Comparison of ENCODE assay signal across 14 mouse cellular contexts in genomic region chr11:90231631-90232030, GRCm38 (mm10). TPM values are rescaled to one million over a fixed set of nuclear protein-coding genes. Genes with fewer than 3 reads are reported as not detected.
DNase-seq lines count a peak whose midpoint lies in the region; ATAC-seq and TF ChIP-seq lines count a peak whose summit lies in the region.
"Had no signal": no experiment of that assay in that cellular context is flagged by ENCODE, and none has a peak within 500 bp of the region (broad histone marks: within the 10 kb centered on the region; RNA-seq: fewer than 3 reads in every experiment).

No protein-coding gene starts in this region.

- H3K4me1 ChIP-seq in heart, adult 2 months (ENCODE audit: control insufficient read depth, insufficient read depth, low read length) = peaks cover 4% of the 10 kb centered on the region
- peaks cover 4% of the 10 kb centered on the region for H3K4me1 ChIP-seq in hindbrain, embryonic 16.5 days (ENCODE audit: control insufficient read depth, insufficient read depth, low read depth, low read length)

- TF ChIP-seq EP300 in heart, adult 2 months (IDR thresholded peaks at IDR 0.05; ENCODE audit: insufficient read depth, low read depth, low read length) = no peak

- intact Hi-C loops in heart, adult 2 months (cut with DNase I) = loop anchor here (5.0 kb wide), 1 partner anchor 44 kb away; the partner anchor contains the start of gene Gm45716
- intact Hi-C loops in heart, postnatal 36 days (cut with DNase I) = no loop called here

- no peaks in the 10 kb centered on the region for H3K27me3 ChIP-seq in heart, adult 2 months (ENCODE audit: control insufficient read depth, insufficient read depth, low read length)
- H3K27me3 ChIP-seq in hindbrain, embryonic 16.5 days (replicated peaks; ENCODE audit: control insufficient read depth, insufficient read depth, low read length) = no peaks in the 10 kb centered on the region
- H3K27me3 ChIP-seq: liver, embryonic 13.5 days had no signal

- H3K9me3 ChIP-seq in hindbrain, embryonic 16.5 days (ENCODE audit: control insufficient read depth, low read length) = no peaks in the 10 kb centered on the region
- H3K9me3 ChIP-seq: liver, embryonic 13.5 days; megakaryocyte, embryonic 14.5 days had no signal

- DNase-seq in heart, adult 2 months = no peak
- no peak for DNase-seq in heart, postnatal 36 days
- DNase-seq in layer of hippocampus, adult 2 months (ENCODE audit: low spot score in 2 of 2) = no peak
- DNase-seq in layer of hippocampus, adult 9-10 months (ENCODE audit: low spot score) = no peak
- DNase-seq in 3T3-L1 (ENCODE audit: low read depth, low spot score) = peak; percentile 54
- no peak for DNase-seq in embryo, embryonic 11 days
- DNase-seq: adrenal gland, adult 8-10 months; cerebellum, adult 2 months; liver, embryonic 13.5 days; right cerebral cortex, postnatal 25 days; thymus, adult 18-20 months had no signal

- TF ChIP-seq CTCF in heart, adult 2 months (IDR thresholded peaks at IDR 0.05) = no peak
- no peak for TF ChIP-seq CTCF in layer of hippocampus, adult 2 months (conservative IDR thresholded peaks at IDR 0.05)

- peak overlapping the region; percentile 69 for H3K27ac ChIP-seq in heart, adult 2 months
- H3K27ac ChIP-seq in layer of hippocampus, adult 2 months = peak overlapping the region; percentile 92
- H3K27ac ChIP-seq in hindbrain, embryonic 16.5 days (ENCODE audit: low read depth, low read length) = no peak overlapping the region
- H3K27ac ChIP-seq: liver, embryonic 13.5 days had no signal

- H3K36me3 ChIP-seq in heart, adult 2 months (ENCODE audit: control insufficient read depth, insufficient read depth, low read length) = no peaks in the 10 kb centered on the region
- no peaks in the 10 kb centered on the region for H3K36me3 ChIP-seq in hindbrain, embryonic 16.5 days (ENCODE audit: control insufficient read depth, insufficient read depth, low read length)
- H3K36me3 ChIP-seq: liver, embryonic 13.5 days had no signal

- WGBS in heart, adult 2 months = 28% methylated on average over 2 of the region's 2 CpGs
- WGBS in hindbrain, embryonic 16.5 days = 69% methylated on average over 2 of the region's 2 CpGs

- no peak overlapping the region for H3K4me3 ChIP-seq in heart, adult 2 months
- H3K4me3 ChIP-seq in layer of hippocampus, adult 2 months = no peak overlapping the region
- no peak overlapping the region for H3K4me3 ChIP-seq in hindbrain, embryonic 16.5 days (ENCODE audit: low read length)
- H3K4me3 ChIP-seq: liver, embryonic 13.5 days; megakaryocyte, embryonic 14.5 days had no signal

- H3K4me2 ChIP-seq in hindbrain, embryonic 16.5 days (ENCODE audit: low read length) = no peak overlapping the region
- H3K4me2 ChIP-seq: liver, embryonic 13.5 days had no signal

- H3K9ac ChIP-seq in heart, adult 2 months (ENCODE audit: low read depth, low read length) = no peak overlapping the region
- no peak overlapping the region for H3K9ac ChIP-seq in hindbrain, embryonic 16.5 days (ENCODE audit: low read depth, low read length)
- H3K9ac ChIP-seq: liver, embryonic 13.5 days had no signal

- H3K79me2 ChIP-seq in heart, adult 2 months (replicated peaks; ENCODE audit: control insufficient read depth, insufficient read depth, low read length) = no peaks in the 10 kb centered on the region

- TF ChIP-seq POLR2A in heart, adult 2 months (IDR thresholded peaks at IDR 0.05; ENCODE audit: insufficient read depth, low read depth, low read length) = no peak

- ATAC-seq in inflammation-experienced regulatory T-cells, adult 6 months = peak; percentile 63
- no peak for ATAC-seq in hindbrain, embryonic 16.5 days

RNA-seq across cellular contexts. Expression of gene Mmd, which starts 17.6 kb away (rescaled TPM):
- 10 to 100 TPM; 25.9 to 35.7 TPM for total RNA-seq in heart, adult 2 months (2021)
- polyA plus RNA-seq in heart, adult 2 months (2012; rRNA removed) = 30.9 and 53.1 TPM in 2 replicates
- total RNA-seq in heart, postnatal 36 days (2021) = 10 to 100 TPM; 21.8 to 38.8 TPM
- 100 to 1,000 TPM; 364 to 381 TPM for total RNA-seq in layer of hippocampus, adult 2 months (2021)
- polyA plus RNA-seq in inflammation-experienced regulatory T-cells, adult 6 months (2017; shearing (Covaris generic)) = 10 to 100 TPM; 29.9 to 31.2 (median 30.7) TPM
- 118 and 125 TPM in 2 replicates for polyA plus RNA-seq in hindbrain, embryonic 16.5 days (2015; fragmentation: Nextera tagmentation; extraction: Ambion mirVana)

RNA-seq across cellular contexts. Expression of gene Gm45716, which starts 44.1 kb away (rescaled TPM):
- 1 to 10 TPM; 7.5 to 8.1 TPM for total RNA-seq in heart, adult 2 months (2021)
- 3.9 and 8.8 TPM in 2 replicates for polyA plus RNA-seq in heart, adult 2 months (2012; rRNA removed)
- total RNA-seq in heart, postnatal 36 days (2021) = 1 to 10 TPM; 8.6 to 9.6 TPM
- total RNA-seq in layer of hippocampus, adult 2 months (2021) = 1 to 10 TPM; 6.9 to 8.1 TPM
- 1 to 10 TPM; 6.1 to 7.8 (median 7.5) TPM for polyA plus RNA-seq in inflammation-experienced regulatory T-cells, adult 6 months (2017; shearing (Covaris generic))
- polyA plus RNA-seq in hindbrain, embryonic 16.5 days (2015; fragmentation: Nextera tagmentation; extraction: Ambion mirVana) = 18.8 and 19.1 TPM in 2 replicates

Comparison
In these comparisons a context has a peak if more than half of its experiments do, and no peak if none do; other contexts are left out.
1. RNA of gene Mmd, which starts 17.6 kb away (total RNA-seq): 364 to 381 TPM in layer of hippocampus, adult 2 months; 21.8 to 38.8 TPM in heart, postnatal 36 days and 25.9 to 35.7 TPM in heart, adult 2 months; every median in the first group is over 4 times any median in the second.